17 mouse cellular contexts compared by ENCODE assay signal in the genomic region with DNA sequence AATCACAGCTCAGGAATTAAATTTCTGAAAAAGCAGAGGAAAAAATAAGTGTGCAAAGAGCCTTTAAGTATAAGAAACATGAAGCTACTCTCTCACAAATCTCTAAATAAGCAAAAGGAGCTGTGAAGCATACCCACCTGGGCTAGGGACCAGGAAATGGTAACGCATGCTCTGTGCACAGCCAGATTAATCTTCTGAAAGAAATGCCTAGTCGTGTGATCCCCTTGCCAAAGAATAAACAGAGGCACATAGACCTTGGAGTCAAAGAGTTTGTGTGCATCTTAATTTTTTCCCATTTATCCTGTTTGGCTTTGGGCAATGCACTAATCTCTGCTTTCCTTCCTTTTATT.
"Had no signal": no experiment of that assay in that cellular context is flagged by ENCODE, and none has a peak within 500 bp of the region (broad histone marks: within the 10 kb centered on the region; RNA-seq: fewer than 3 reads in every experiment).

No protein-coding gene starts in this region.

- DNase-seq: lung, adult 2 months; lung, postnatal 14 days; lung, postnatal 36 days; right cerebral cortex, postnatal 14 days; thymus, adult 2 months; thymus, postnatal 25 days; thymus, postnatal 4 days had no signal

- H3K4me2 ChIP-seq: lung, embryonic 15.5 days; midbrain, embryonic 11.5 days; midbrain, embryonic 13.5 days; midbrain, embryonic 15.5 days; neural tube, embryonic 13.5 days; stomach, embryonic 15.5 days had no signal

- H3K9me3 ChIP-seq: lung, embryonic 15.5 days; megakaryocyte, embryonic 14.5 days; midbrain, embryonic 13.5 days; midbrain, embryonic 15.5 days; neural tube, embryonic 13.5 days; stomach, embryonic 15.5 days had no signal

- H3K4me3 ChIP-seq: lung, embryonic 15.5 days; megakaryocyte, embryonic 14.5 days; midbrain, embryonic 13.5 days; midbrain, embryonic 15.5 days; neural tube, embryonic 13.5 days; stomach, embryonic 15.5 days had no signal

- H3K36me3 ChIP-seq: lung, embryonic 15.5 days; midbrain, embryonic 13.5 days; midbrain, embryonic 15.5 days; neural tube, embryonic 13.5 days; stomach, embryonic 15.5 days had no signal

- ATAC-seq: lung, postnatal 0 days; midbrain, embryonic 13.5 days; midbrain, embryonic 15.5 days had no signal

- H3K4me1 ChIP-seq: lung, embryonic 15.5 days; megakaryocyte, embryonic 14.5 days; midbrain, embryonic 13.5 days; midbrain, embryonic 15.5 days; stomach, embryonic 15.5 days had no signal

- H3K27ac ChIP-seq: lung, embryonic 15.5 days; macrophage; midbrain, embryonic 13.5 days; midbrain, embryonic 15.5 days; stomach, embryonic 15.5 days; stomach, postnatal 0 days had no signal

- H3K9ac ChIP-seq: lung, embryonic 15.5 days; midbrain, embryonic 13.5 days; midbrain, embryonic 15.5 days; neural tube, embryonic 13.5 days; stomach, embryonic 15.5 days had no signal

- H3K27me3 ChIP-seq: lung, embryonic 15.5 days; megakaryocyte, embryonic 14.5 days; midbrain, embryonic 13.5 days; midbrain, embryonic 15.5 days; neural tube, embryonic 13.5 days; stomach, embryonic 15.5 days had no signal
